36 mouse cellular contexts compared by ENCODE assay signal in the genomic region with DNA sequence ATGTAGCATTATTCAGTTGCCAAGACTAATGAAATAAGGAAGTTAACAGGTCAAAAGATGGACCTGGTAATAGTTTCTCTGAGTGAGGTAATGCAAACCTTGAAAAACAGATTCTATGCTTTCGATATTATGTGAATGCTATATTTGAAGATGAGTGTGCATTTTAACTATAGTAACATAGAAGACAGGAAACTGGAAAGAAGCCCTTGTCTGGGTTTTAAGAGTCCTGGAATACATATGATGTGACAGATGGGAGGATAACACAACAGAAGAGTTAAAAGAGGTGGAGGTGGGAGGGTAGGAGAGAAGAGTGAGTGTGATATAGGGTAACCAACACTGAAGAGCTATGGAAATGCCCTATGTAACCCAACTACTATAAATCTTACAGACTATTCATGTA.
"Had no signal": no experiment of that assay in that cellular context is flagged by ENCODE, and none has a peak within 500 bp of the region (broad histone marks: within the 10 kb centered on the region; RNA-seq: fewer than 3 reads in every experiment).

No protein-coding gene starts in this region.

- DNase-seq: heart, postnatal 10 days; heart, postnatal 14 days; heart, postnatal 36 days; heart, postnatal 4 days; kidney, adult 11 months; kidney, adult 18-20 months; kidney, adult 2 months; kidney, adult 8-10 months; kidney, adult 9 months; kidney, postnatal 10 days; kidney, postnatal 14 days; kidney, postnatal 25 days; kidney, postnatal 36 days; kidney, postnatal 4 days; layer of hippocampus, adult 9-11 months; layer of hippocampus, postnatal 36 days had no signal

- ATAC-seq: hindbrain, embryonic 16.5 days; hindbrain, postnatal 0 days; inflammation-experienced regulatory T-cells, adult 6 months; intestine, embryonic 15.5 days; intestine, embryonic 16.5 days; intestine, postnatal 0 days had no signal

- H3K4me1 ChIP-seq: heart, embryonic 10.5 days; heart, embryonic 12.5 days; heart, embryonic 13.5 days; heart, embryonic 15.5 days; hindbrain, embryonic 10.5 days; hindbrain, embryonic 12.5 days; hindbrain, embryonic 13.5 days; hindbrain, embryonic 15.5 days; intestine, embryonic 15.5 days; kidney, embryonic 15.5 days had no signal

- H3K4me3 ChIP-seq: heart, embryonic 10.5 days; heart, embryonic 12.5 days; heart, embryonic 13.5 days; heart, embryonic 15.5 days; hindbrain, embryonic 10.5 days; hindbrain, embryonic 12.5 days; hindbrain, embryonic 13.5 days; hindbrain, embryonic 15.5 days; intestine, embryonic 15.5 days; kidney, embryonic 15.5 days; layer of hippocampus, adult 2 months; left cerebral cortex, adult 2 months had no signal

- H3K9ac ChIP-seq: heart, embryonic 12.5 days; heart, embryonic 13.5 days; heart, embryonic 15.5 days; hindbrain, embryonic 12.5 days; hindbrain, embryonic 13.5 days; hindbrain, embryonic 14.5 days; hindbrain, embryonic 15.5 days; intestine, embryonic 15.5 days; kidney, embryonic 15.5 days had no signal

- H3K27ac ChIP-seq: heart, embryonic 10.5 days; heart, embryonic 13.5 days; heart, embryonic 15.5 days; hindbrain, embryonic 10.5 days; hindbrain, embryonic 12.5 days; hindbrain, embryonic 13.5 days; hindbrain, embryonic 14.5 days; hindbrain, embryonic 15.5 days; hindbrain, postnatal 0 days; intestine, embryonic 15.5 days; kidney, embryonic 15.5 days; kidney, postnatal 0 days; layer of hippocampus, adult 2 months; left cerebral cortex, adult 2 months had no signal

- H3K36me3 ChIP-seq: heart, embryonic 10.5 days; heart, embryonic 12.5 days; heart, embryonic 13.5 days; heart, embryonic 15.5 days; hindbrain, embryonic 10.5 days; hindbrain, embryonic 12.5 days; hindbrain, embryonic 13.5 days; hindbrain, embryonic 15.5 days; intestine, embryonic 15.5 days; kidney, embryonic 15.5 days had no signal

- H3K4me2 ChIP-seq: heart, embryonic 11.5 days; heart, embryonic 12.5 days; heart, embryonic 13.5 days; heart, embryonic 15.5 days; hindbrain, embryonic 12.5 days; hindbrain, embryonic 13.5 days; hindbrain, embryonic 14.5 days; hindbrain, embryonic 15.5 days; intestine, embryonic 15.5 days; kidney, embryonic 15.5 days had no signal

- H3K27me3 ChIP-seq: heart, embryonic 12.5 days; heart, embryonic 13.5 days; heart, embryonic 15.5 days; hindbrain, embryonic 12.5 days; hindbrain, embryonic 13.5 days; hindbrain, embryonic 15.5 days; intestine, embryonic 15.5 days; kidney, embryonic 15.5 days had no signal

- H3K9me3 ChIP-seq: heart, embryonic 10.5 days; heart, embryonic 12.5 days; heart, embryonic 13.5 days; heart, embryonic 15.5 days; hindbrain, embryonic 10.5 days; hindbrain, embryonic 12.5 days; hindbrain, embryonic 13.5 days; hindbrain, embryonic 15.5 days; intestine, embryonic 15.5 days; kidney, embryonic 15.5 days had no signal
